Mouse (Mus musculus) brain, adult 2 months (tissue): ENCODE data around the gene Wdhd1.
"Not testable (repeated sequence)": the region's sequence is repeated elsewhere in the genome, so short reads cannot be mapped to it uniquely, and the experiment has no call there.

Experiments used
- DNase-seq: peaks from one replicate; pipeline ENCODE4 v3.0.0; 2011; ENCODE audit warnings: low read depth, low spot score

Wdhd1 gene

GRCm38 (mm10) chr14:47276637-47277393, at the start of gene Wdhd1, which contains the start of gene Socs4:
Gene Wdhd1, minus strand, starts transcription at chr14:47276857.
Gene Socs4, plus strand, starts transcription at chr14:47276931.
- DNase-seq = peak; percentile 97

DNA sequence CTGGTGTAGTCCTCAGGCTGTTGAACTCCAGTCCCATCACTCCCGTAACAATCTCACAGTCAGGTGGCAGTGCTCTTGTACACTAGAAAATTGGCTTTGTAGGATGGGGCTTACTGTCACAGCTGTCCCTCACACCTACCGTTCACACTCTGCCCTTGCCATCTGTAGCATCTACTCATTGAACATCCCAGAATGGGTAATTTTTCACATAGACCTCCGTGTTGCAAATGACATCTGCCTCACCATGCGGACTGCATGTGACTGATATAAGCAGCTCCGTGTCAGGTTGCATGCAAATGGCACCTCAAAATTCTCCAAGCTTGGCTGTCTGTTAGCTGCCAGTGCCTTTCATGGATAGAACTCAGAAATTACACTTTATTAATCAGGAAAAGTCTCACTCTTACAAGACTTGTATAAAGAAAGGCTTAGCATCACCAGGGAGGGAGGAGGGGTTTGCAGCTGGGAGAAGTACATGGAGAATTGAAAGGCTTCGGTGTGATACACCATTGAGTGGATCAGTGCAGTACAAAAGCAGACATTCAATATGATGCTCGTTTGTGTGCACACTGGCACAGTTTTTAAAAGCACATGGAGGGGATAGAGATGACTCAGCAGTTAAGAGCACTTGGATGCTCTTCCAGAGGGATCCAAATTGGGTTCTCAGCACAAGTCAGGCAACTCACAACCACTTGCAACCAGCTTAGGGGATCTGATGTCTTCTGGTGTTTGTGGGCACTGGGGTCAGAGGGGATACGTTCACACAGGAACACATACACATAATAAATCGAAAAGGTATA, 49.5 kb upstream of the Wdhd1 start:
- peak; percentile 52 for DNase-seq

- not testable (repeated sequence) for DNase-seq
Measured at GRCm38 (mm10) chr14:47321581-47321980, 44.9 kb upstream of the Wdhd1 start.

GRCm38 (mm10) chr14:47319362-47319761, 42.7 kb upstream of the Wdhd1 start:
- DNase-seq = no peak

- DNase-seq = peak; percentile 89
Measured at GRCm38 (mm10) chr14:47310342-47311181, 33.9 kb upstream of the Wdhd1 start.

DNA sequence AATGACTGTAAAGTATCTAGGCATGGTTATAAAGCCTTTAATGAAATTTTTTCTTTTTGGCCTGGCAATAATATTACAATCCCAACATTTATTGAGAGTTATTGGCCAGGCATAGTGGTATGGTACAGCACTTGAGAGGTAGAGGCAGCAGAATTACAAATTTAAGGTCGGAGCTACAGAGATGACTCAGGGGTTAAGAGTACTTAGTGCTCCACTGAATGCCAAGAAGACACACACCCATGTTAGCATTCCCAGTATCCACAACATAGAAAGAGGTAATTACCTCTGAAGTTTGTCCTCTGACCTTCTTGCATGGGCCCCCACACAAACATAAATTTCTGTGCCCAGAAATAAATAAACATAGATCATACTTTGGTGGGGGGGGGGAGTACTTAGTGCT, 32.4 kb upstream of the Wdhd1 start:
- no peak for DNase-seq

GRCm38 (mm10) chr14:47307669-47308068, 31.0 kb upstream of the Wdhd1 start:
- DNase-seq = no peak

- DNase-seq = no peak
Measured at GRCm38 (mm10) chr14:47305933-47306332, 29.3 kb upstream of the Wdhd1 start.

- no peak for DNase-seq
Measured at GRCm38 (mm10) chr14:47304814-47305405, 28.3 kb upstream of the Wdhd1 start.

GRCm38 (mm10) chr14:47302885-47303680, 26.4 kb upstream of the Wdhd1 start:
- no peak for DNase-seq

- peak; percentile 19 for DNase-seq
Measured at GRCm38 (mm10) chr14:47298819-47299261, 22.2 kb upstream of the Wdhd1 start.

GRCm38 (mm10) chr14:47298408-47298792, 21.7 kb upstream of the Wdhd1 start:
- no peak for DNase-seq

DNA sequence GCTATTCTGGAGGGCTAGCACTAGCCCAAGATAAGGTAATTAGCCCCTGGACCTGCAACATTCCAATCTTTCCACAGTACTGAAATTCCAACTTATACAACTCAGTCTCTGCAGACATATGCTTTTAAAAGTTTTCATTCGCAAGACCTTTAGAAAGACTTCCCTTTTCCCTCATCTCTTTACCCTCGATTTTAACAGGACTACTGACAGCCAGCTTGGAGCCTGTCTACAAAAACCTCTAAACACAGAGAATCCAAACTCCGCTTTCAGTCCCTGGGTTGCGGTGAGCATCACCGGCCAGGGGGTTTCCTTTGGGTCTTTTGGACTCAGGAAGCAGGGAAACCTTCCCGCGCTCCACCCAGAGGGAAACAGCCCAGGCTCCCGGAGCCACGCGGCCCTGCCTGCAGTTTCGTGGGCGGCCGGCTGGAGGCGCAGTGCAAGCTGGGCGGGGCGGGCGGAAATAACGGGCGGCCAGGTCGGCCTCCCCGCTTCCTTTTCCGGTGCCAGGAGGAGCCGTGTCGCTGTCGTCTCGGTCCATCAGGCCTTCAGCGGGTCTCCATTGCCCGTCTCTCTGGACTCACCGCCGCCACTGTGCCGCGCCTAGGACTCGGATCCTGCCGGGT, 21.2 kb upstream of the Wdhd1 start, which contains the start of gene Mapk1ip1l:
Mapk1ip1l (plus strand) TSS at position 482 of the 623 bp plus-strand sequence.
- DNase-seq = peak; percentile 90

DNA sequence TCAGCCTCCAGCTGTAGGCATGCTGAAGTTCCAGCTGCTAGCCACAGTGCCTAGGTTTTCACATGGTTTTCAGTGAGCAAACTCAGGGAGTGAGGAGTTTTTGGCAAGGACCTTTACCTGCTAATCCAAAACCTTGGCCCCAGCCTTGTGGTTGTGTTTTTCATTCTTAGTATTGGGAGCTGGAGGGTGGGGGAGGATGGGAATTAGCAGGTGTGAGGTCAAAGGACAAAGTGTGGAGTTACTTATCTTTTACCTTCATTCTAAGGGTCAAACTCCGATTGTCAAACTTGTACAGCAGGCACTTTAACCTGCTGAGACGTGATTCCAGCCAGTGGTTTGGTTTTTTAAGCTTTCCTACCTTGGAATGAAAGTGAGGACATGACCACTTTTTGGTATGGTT, 19.6 kb upstream of the Wdhd1 start:
- DNase-seq = no peak

DNA sequence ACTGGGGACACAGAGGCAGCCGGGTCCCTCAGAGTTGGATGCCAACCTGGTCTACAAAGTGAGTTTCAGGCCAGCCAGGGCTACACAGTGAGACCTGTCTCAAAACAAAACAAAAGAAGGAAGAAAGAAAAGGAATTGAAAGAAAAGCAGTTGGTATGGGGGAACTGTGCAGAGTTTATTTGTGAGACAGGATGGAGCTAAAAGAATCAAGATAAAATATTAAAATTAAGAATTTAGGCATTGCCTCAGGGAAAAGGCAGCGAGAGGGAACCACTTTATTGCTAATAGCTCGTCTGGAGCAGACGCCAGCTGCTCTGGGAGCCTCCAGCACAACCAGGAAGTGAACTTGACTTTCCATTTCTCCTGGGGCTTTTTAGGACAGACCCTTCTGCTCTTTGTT, 17.5 kb upstream of the Wdhd1 start:
- DNase-seq = no peak

GRCm38 (mm10) chr14:47291772-47292171, 15.1 kb upstream of the Wdhd1 start:
- no peak for DNase-seq

- no peak for DNase-seq
Measured at GRCm38 (mm10) chr14:47287021-47287420, 10.4 kb upstream of the Wdhd1 start.

- DNase-seq = no peak
Measured at GRCm38 (mm10) chr14:47286215-47286614, 9.6 kb upstream of the Wdhd1 start.

DNA sequence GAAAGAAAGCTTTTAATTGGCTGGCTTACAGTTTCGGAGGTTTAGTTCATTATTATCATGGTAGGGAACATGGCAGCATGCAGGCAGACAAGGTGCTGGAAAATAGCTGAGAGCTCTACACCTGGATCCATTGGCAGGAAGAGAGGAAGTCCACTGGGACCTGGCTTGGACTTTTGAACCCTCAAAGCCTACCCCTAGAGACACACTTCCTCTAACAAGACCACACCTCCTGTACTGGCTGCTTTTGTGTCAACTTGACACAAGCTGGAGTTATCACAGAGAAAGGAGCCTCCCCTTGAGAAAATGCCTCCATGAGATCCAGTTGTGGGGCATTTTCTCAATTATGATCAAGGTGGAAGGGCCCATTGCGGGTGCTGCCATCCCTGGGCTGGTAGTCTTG, 8.6 kb upstream of the Wdhd1 start:
- DNase-seq = no peak

GRCm38 (mm10) chr14:47283568-47283967, 6.9 kb upstream of the Wdhd1 start:
- DNase-seq = peak; percentile 56
